Mouse (Mus musculus) adrenal gland, postnatal 36 days (tissue): ENCODE measurements at regions not wholly inside any gene's neighbourhood (a gene's known extent, or its start where the extent isn't known, plus 50 kb on each side); places are given as distances from the start of the nearest gene placed in this dataset.

ENCODE experiments used
- DNase-seq, 2 experiments: peaks; one replicate each; pipeline ENCODE4 v3.0.0; 2021; ENCODE audit warnings: mixed read lengths in 1 of 2

GRCm38 (mm10) chr6:33117877-33118276, 57.8 kb upstream of the Chchd3 start:
- DNase-seq, result peak in 1 of 2 experiments; percentile 11

- no peak for DNase-seq
These were observed 60.5 kb upstream of the Chchd3 start for GRCm38 (mm10) chr6:33120581-33120980.

GRCm38 (mm10) chr6:33126574-33126973, 66.5 kb upstream of the Chchd3 start:
- DNase-seq, result peak; percentile 81 to 83

GRCm38 (mm10) chr6:33136906-33137305, 76.8 kb upstream of the Chchd3 start:
- DNase-seq, result no peak

GRCm38 (mm10) chr6:33137823-33138222, 77.8 kb upstream of the Chchd3 start:
- DNase-seq, result peak; percentile 36 to 54

GRCm38 (mm10) chr6:33166479-33166878, 82.4 kb upstream of the Exoc4 start:
- DNase-seq, result no peak

- no peak for DNase-seq
These were observed 75.3 kb upstream of the Exoc4 start for GRCm38 (mm10) chr6:33173606-33174005.

GRCm38 (mm10) chr6:33174616-33175015, 74.3 kb upstream of the Exoc4 start:
- no peak for DNase-seq

- no peak for DNase-seq
These were observed 59.2 kb upstream of the Exoc4 start for GRCm38 (mm10) chr6:33189521-33190246.

- DNase-seq, result no peak
These were observed 55.1 kb upstream of the Exoc4 start for GRCm38 (mm10) chr6:33193823-33194222.
